Mouse (Mus musculus): ENCODE data around the gene Tenm3. TPM values are rescaled to one million over a fixed set of nuclear protein-coding genes. Genes with fewer than 3 reads are reported as not detected.

The Tenm3 gene
- polyA plus RNA-seq, 2 experiments = 38.0 to 48.1 TPM

DNA sequence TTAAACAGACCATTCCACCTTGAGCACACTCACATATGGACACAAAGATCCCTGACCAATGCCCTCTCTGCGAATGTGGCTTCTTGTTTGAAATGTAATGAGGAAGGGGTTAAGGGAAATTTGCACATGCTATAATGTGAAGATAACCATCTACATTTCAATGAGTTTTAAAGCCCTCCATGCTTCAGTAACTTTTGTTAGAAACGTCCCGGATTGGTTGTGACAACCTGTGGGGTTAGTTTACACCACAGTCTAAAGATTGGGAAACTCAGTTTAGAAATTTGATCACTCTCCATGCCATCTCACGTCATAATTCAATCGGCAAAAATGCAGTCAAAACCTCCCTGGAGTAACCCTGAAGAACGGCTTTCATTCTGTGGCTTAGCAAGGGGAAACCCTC, 78.5 kb downstream of the Tenm3 start:
- DNase-seq (ENCODE audit: low spot score) = no peak
- no peaks in the 10 kb centered on the region for H3K9me3 ChIP-seq (ENCODE audit: control insufficient read depth, low read length)

GRCm38 (mm10) chr8:48764011-48764410, 79.7 kb downstream of the Tenm3 start:
- WGBS = 76% methylated on average over 3 of the region's 3 CpGs
- no peak for DNase-seq (ENCODE audit: low spot score)
- ATAC-seq (ENCODE audit: low FRiP score, low read depth) = no peak
- Histone ChIP-seq H3K4me2 (replicated peaks; ENCODE audit: low read depth, low read length, severe bottlenecking) (no peak overlapping the region), H3K4me1 (ENCODE audit: control insufficient read depth, insufficient read depth, low read length) (no peaks in the 10 kb centered on the region), H3K36me3 (ENCODE audit: control insufficient read depth, insufficient read depth, low read length) (no peaks in the 10 kb centered on the region), H3K27me3 (ENCODE audit: control insufficient read depth, insufficient read depth, low read length) (no peaks in the 10 kb centered on the region), H3K9me3 (ENCODE audit: control insufficient read depth, low read length) (no peaks in the 10 kb centered on the region), H3K27ac (replicated peaks; ENCODE audit: low read depth, low read length) (no peak overlapping the region), H3K9ac (ENCODE audit: low read depth, low read length, severe bottlenecking) (no peak overlapping the region), H3K4me3 (replicated peaks; ENCODE audit: low read length) (no peak overlapping the region)
- no peak for TF ChIP-seq POLR2A (IDR thresholded peaks at IDR 0.05; ENCODE audit: borderline replicate concordance, extremely low read depth, insufficient read depth, insufficient read length)

More for the DNA sequence above, 78.5 kb downstream of the Tenm3 start:
- Histone ChIP-seq H3K9ac (ENCODE audit: low read depth, low read length, severe bottlenecking) (no peak overlapping the region), H3K27me3 (ENCODE audit: control insufficient read depth, insufficient read depth, low read length) (no peaks in the 10 kb centered on the region), H3K36me3 (ENCODE audit: control insufficient read depth, insufficient read depth, low read length) (no peaks in the 10 kb centered on the region), H3K4me3 (replicated peaks; ENCODE audit: low read length) (no peak overlapping the region), H3K4me2 (replicated peaks; ENCODE audit: low read depth, low read length, severe bottlenecking) (no peak overlapping the region), H3K27ac (replicated peaks; ENCODE audit: low read depth, low read length) (no peak overlapping the region), H3K4me1 (ENCODE audit: control insufficient read depth, insufficient read depth, low read length) (no peaks in the 10 kb centered on the region)
- WGBS = 35% methylated on average over 6 of the region's 6 CpGs
- ATAC-seq (ENCODE audit: low FRiP score, low read depth) = no peak
- no peak for TF ChIP-seq POLR2A (IDR thresholded peaks at IDR 0.05; ENCODE audit: borderline replicate concordance, extremely low read depth, insufficient read depth, insufficient read length)

DNA sequence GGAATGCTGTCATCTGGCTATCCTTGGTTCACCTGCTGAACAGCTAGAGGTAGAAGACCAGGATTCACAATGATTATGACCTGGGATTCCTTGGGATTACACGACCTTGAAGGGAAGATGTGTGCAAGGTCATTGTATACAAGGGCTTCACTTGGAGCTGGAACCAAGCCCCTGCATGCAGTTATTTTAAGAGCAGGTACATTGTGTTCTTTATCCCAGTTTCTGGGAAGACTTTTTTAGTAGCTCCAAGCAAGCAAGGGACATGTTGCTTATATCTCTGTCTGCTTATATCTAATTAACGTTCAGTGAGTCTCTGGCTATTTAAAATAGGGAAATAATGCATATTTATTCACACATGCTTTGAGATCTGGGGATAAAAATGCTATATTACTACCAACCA, 86.9 kb downstream of the Tenm3 start:
- no peak for ATAC-seq (ENCODE audit: low FRiP score, low read depth)
- Histone ChIP-seq H3K4me1 (ENCODE audit: control insufficient read depth, insufficient read depth, low read length) (peaks cover 3% of the 10 kb centered on the region; the same call in 1 of the 2 replicates), H3K4me2 (replicated peaks; ENCODE audit: low read depth, low read length, severe bottlenecking) (no peak overlapping the region), H3K9me3 (ENCODE audit: control insufficient read depth, low read length) (no peaks in the 10 kb centered on the region), H3K4me3 (replicated peaks; ENCODE audit: low read length) (no peak overlapping the region), H3K9ac (ENCODE audit: low read depth, low read length, severe bottlenecking) (no peak overlapping the region), H3K36me3 (ENCODE audit: control insufficient read depth, insufficient read depth, low read length) (no peaks in the 10 kb centered on the region), H3K27ac (replicated peaks; ENCODE audit: low read depth, low read length) (no peak overlapping the region), H3K27me3 (ENCODE audit: control insufficient read depth, insufficient read depth, low read length) (no peaks in the 10 kb centered on the region)
- 82% methylated on average over 2 of the region's 2 CpGs for WGBS
- no peak for TF ChIP-seq POLR2A (IDR thresholded peaks at IDR 0.05; ENCODE audit: borderline replicate concordance, extremely low read depth, insufficient read depth, insufficient read length)
- DNase-seq (ENCODE audit: low spot score) = no peak

DNA sequence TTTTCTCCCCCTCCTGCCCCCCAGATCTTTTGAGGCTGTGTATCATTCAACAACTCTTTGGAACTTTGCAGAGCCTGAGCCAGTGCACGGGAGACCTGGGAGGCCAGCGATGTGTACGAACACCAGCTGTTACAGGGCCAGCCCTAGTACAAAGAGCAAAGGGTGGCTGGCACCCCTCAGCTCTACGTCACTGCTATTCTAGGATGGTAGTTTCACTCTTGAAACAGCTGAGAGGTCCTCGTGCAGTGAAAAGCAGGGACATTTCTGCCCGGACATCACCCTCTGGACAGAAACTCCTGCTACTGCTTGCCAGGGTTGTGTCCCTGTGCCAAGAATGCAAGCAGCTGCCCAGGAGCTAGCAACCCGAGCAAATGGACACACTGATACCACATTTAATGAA, 88.3 kb downstream of the Tenm3 start:
- no peak for TF ChIP-seq POLR2A (IDR thresholded peaks at IDR 0.05; ENCODE audit: borderline replicate concordance, extremely low read depth, insufficient read depth, insufficient read length)
- Histone ChIP-seq H3K4me1 (ENCODE audit: control insufficient read depth, insufficient read depth, low read length) (peaks cover 3% of the 10 kb centered on the region; the same call in 1 of the 2 replicates), H3K27me3 (ENCODE audit: control insufficient read depth, insufficient read depth, low read length) (no peaks in the 10 kb centered on the region), H3K36me3 (ENCODE audit: control insufficient read depth, insufficient read depth, low read length) (no peaks in the 10 kb centered on the region), H3K4me2 (replicated peaks; ENCODE audit: low read depth, low read length, severe bottlenecking) (no peak overlapping the region), H3K27ac (replicated peaks; ENCODE audit: low read depth, low read length) (no peak overlapping the region), H3K9ac (ENCODE audit: low read depth, low read length, severe bottlenecking) (no peak overlapping the region), H3K4me3 (replicated peaks; ENCODE audit: low read length) (no peak overlapping the region), H3K9me3 (ENCODE audit: control insufficient read depth, low read length) (no peaks in the 10 kb centered on the region)
- WGBS = 65% methylated on average over 7 of the region's 7 CpGs
- ATAC-seq (ENCODE audit: low FRiP score, low read depth) (peak; percentile 34; the same call in 1 of the 2 replicates), DNase-seq (ENCODE audit: low spot score) (no peak)

DNA sequence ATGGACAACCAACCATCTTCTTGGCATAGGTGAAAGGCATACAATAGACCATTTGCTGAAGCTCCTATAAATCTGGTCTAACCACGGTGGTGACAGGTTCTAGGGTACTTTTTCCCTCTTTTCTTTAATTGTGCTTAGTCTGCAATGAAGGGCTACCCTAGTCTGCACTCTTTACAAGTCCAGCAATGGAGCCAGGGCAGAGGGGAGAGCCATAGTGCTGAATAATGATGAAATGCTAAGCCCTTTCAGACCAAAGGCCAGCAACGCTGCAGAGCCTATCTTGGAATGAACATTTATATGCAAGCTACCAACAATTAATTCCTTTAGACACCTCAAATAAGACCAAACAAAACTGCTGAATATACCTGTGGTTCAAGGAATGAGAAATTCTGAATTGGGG, 88.8 kb downstream of the Tenm3 start:
- Histone ChIP-seq H3K4me2 (replicated peaks; ENCODE audit: low read depth, low read length, severe bottlenecking) (no peak overlapping the region), H3K9me3 (ENCODE audit: control insufficient read depth, low read length) (no peaks in the 10 kb centered on the region), H3K9ac (ENCODE audit: low read depth, low read length, severe bottlenecking) (no peak overlapping the region), H3K4me1 (ENCODE audit: control insufficient read depth, insufficient read depth, low read length) (peaks cover 3% of the 10 kb centered on the region; the same call in 1 of the 2 replicates), H3K4me3 (replicated peaks; ENCODE audit: low read length) (no peak overlapping the region), H3K36me3 (ENCODE audit: control insufficient read depth, insufficient read depth, low read length) (no peaks in the 10 kb centered on the region), H3K27ac (replicated peaks; ENCODE audit: low read depth, low read length) (no peak overlapping the region), H3K27me3 (ENCODE audit: control insufficient read depth, insufficient read depth, low read length) (no peaks in the 10 kb centered on the region)
- WGBS = 83% methylated on average over 2 of the region's 2 CpGs
- DNase-seq (ENCODE audit: low spot score) (no peak), ATAC-seq (ENCODE audit: low FRiP score, low read depth) (no peak)
- no peak for TF ChIP-seq POLR2A (IDR thresholded peaks at IDR 0.05; ENCODE audit: borderline replicate concordance, extremely low read depth, insufficient read depth, insufficient read length)

DNA sequence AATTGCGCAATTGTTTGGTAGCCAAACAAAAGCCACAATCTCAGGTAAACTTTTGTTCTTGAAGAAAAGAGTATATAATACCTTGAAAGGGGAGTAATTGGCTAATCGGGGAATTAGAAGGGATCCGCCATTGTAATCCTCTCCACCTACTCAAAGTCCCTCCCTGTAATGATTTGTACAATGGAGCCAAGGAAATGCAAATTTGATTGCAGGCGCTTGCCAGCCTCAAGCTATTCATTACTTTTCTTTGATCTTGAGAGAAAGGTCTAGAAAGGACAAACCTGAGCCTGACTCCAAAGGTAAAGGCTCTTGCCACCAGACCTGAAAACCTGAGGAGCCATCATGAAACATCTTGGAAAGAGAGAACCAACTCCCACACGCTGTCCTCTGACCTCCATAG, 91.8 kb downstream of the Tenm3 start:
- TF ChIP-seq POLR2A (IDR thresholded peaks at IDR 0.05; ENCODE audit: borderline replicate concordance, extremely low read depth, insufficient read depth, insufficient read length) = no peak
- Histone ChIP-seq H3K4me1 (ENCODE audit: control insufficient read depth, insufficient read depth, low read length) (peaks cover 3% of the 10 kb centered on the region; the same call in 1 of the 2 replicates), H3K4me2 (replicated peaks; ENCODE audit: low read depth, low read length, severe bottlenecking) (no peak overlapping the region), H3K27ac (replicated peaks; ENCODE audit: low read depth, low read length) (no peak overlapping the region), H3K4me3 (replicated peaks; ENCODE audit: low read length) (no peak overlapping the region), H3K36me3 (ENCODE audit: control insufficient read depth, insufficient read depth, low read length) (no peaks in the 10 kb centered on the region), H3K9ac (ENCODE audit: low read depth, low read length, severe bottlenecking) (no peak overlapping the region), H3K9me3 (ENCODE audit: control insufficient read depth, low read length) (no peaks in the 10 kb centered on the region), H3K27me3 (ENCODE audit: control insufficient read depth, insufficient read depth, low read length) (no peaks in the 10 kb centered on the region)
- WGBS = 88% methylated on average over 5 of the region's 5 CpGs
- ATAC-seq (ENCODE audit: low FRiP score, low read depth) = no peak
- no peak for DNase-seq (ENCODE audit: low spot score)
